Mouse (Mus musculus): ENCODE measurements around the gene Grid1.

GRCm38 (mm10) chr14:35123260-35123875 is 303.5 kb downstream of the Grid1 start:
- TF ChIP-seq CTCF (IDR thresholded peaks at IDR 0.05; ENCODE audit: insufficient read depth, low read depth, low read length) (no peak), POLR2A (IDR thresholded peaks at IDR 0.05; ENCODE audit: insufficient read depth, low read depth, low read length) (no peak)
